Mouse (Mus musculus): ENCODE data around the gene Gm7356. TPM values are rescaled to one million over a fixed set of nuclear protein-coding genes. Genes with fewer than 3 reads are reported as not detected.
"Not testable (repeated sequence)": the region's sequence is repeated elsewhere in the genome, so short reads cannot be mapped to it uniquely, and the experiment has no call there.

Gene Gm7356
- not detected in 2 replicates for polyA plus RNA-seq (2011; ENCODE audit: insufficient read depth, insufficient read length, low read depth, missing spikeins)

- H3K4me1 ChIP-seq (ENCODE audit: control insufficient read depth, insufficient read depth, low read length); H3K4me3 ChIP-seq (ENCODE audit: low read depth, low read length); H3K27me3 ChIP-seq (ENCODE audit: control insufficient read depth, insufficient read depth, low read length, poor library complexity, severe bottlenecking); H3K27ac ChIP-seq (ENCODE audit: insufficient read depth, low read length); H3K9me3 ChIP-seq (replicated peaks; ENCODE audit: control insufficient read depth, insufficient read depth, low read length, poor library complexity, severe bottlenecking); H3K36me3 ChIP-seq (ENCODE audit: control insufficient read depth, insufficient read depth, low read length, poor library complexity, severe bottlenecking); H3K9ac ChIP-seq (ENCODE audit: low read depth, poor library complexity, severe bottlenecking): not testable (repeated sequence)
Measured at GRCm38 (mm10) chr17:14003604-14004003, at the start of gene Gm7356. Gm7356 (minus strand) TSS chr17:14003704.

- not testable (repeated sequence) for H3K9me3 ChIP-seq (replicated peaks; ENCODE audit: control insufficient read depth, insufficient read depth, low read length, poor library complexity, severe bottlenecking); H3K4me3 ChIP-seq (ENCODE audit: low read depth, low read length); H3K27ac ChIP-seq (ENCODE audit: insufficient read depth, low read length); H3K36me3 ChIP-seq (ENCODE audit: control insufficient read depth, insufficient read depth, low read length, poor library complexity, severe bottlenecking); H3K4me1 ChIP-seq (ENCODE audit: control insufficient read depth, insufficient read depth, low read length); H3K27me3 ChIP-seq (ENCODE audit: control insufficient read depth, insufficient read depth, low read length, poor library complexity, severe bottlenecking); H3K9ac ChIP-seq (ENCODE audit: low read depth, poor library complexity, severe bottlenecking)
Measured at GRCm38 (mm10) chr17:14041880-14042279, 38.4 kb upstream of the Gm7356 start.

- H3K9me3 ChIP-seq (replicated peaks; ENCODE audit: control insufficient read depth, insufficient read depth, low read length, poor library complexity, severe bottlenecking); H3K4me1 ChIP-seq (ENCODE audit: control insufficient read depth, insufficient read depth, low read length); H3K27me3 ChIP-seq (ENCODE audit: control insufficient read depth, insufficient read depth, low read length, poor library complexity, severe bottlenecking); H3K27ac ChIP-seq (ENCODE audit: insufficient read depth, low read length); H3K36me3 ChIP-seq (ENCODE audit: control insufficient read depth, insufficient read depth, low read length, poor library complexity, severe bottlenecking); H3K9ac ChIP-seq (ENCODE audit: low read depth, poor library complexity, severe bottlenecking); H3K4me3 ChIP-seq (ENCODE audit: low read depth, low read length): not testable (repeated sequence)
Measured at GRCm38 (mm10) chr17:14037012-14037411, 33.5 kb upstream of the Gm7356 start.

- not testable (repeated sequence) for H3K9me3 ChIP-seq (replicated peaks; ENCODE audit: control insufficient read depth, insufficient read depth, low read length, poor library complexity, severe bottlenecking); H3K4me3 ChIP-seq (ENCODE audit: low read depth, low read length); H3K27me3 ChIP-seq (ENCODE audit: control insufficient read depth, insufficient read depth, low read length, poor library complexity, severe bottlenecking); H3K4me1 ChIP-seq (ENCODE audit: control insufficient read depth, insufficient read depth, low read length); H3K27ac ChIP-seq (ENCODE audit: insufficient read depth, low read length); H3K9ac ChIP-seq (ENCODE audit: low read depth, poor library complexity, severe bottlenecking); H3K36me3 ChIP-seq (ENCODE audit: control insufficient read depth, insufficient read depth, low read length, poor library complexity, severe bottlenecking)
Measured at GRCm38 (mm10) chr17:14036113-14036512, 32.6 kb upstream of the Gm7356 start.

- H3K9me3 ChIP-seq (replicated peaks; ENCODE audit: control insufficient read depth, insufficient read depth, low read length, poor library complexity, severe bottlenecking); H3K36me3 ChIP-seq (ENCODE audit: control insufficient read depth, insufficient read depth, low read length, poor library complexity, severe bottlenecking); H3K4me3 ChIP-seq (ENCODE audit: low read depth, low read length); H3K4me1 ChIP-seq (ENCODE audit: control insufficient read depth, insufficient read depth, low read length); H3K27ac ChIP-seq (ENCODE audit: insufficient read depth, low read length); H3K9ac ChIP-seq (ENCODE audit: low read depth, poor library complexity, severe bottlenecking); H3K27me3 ChIP-seq (ENCODE audit: control insufficient read depth, insufficient read depth, low read length, poor library complexity, severe bottlenecking): not testable (repeated sequence)
Measured at GRCm38 (mm10) chr17:13993425-13993824, 10.1 kb downstream of the Gm7356 start.

GRCm38 (mm10) chr17:13987690-13988089 is 15.8 kb downstream of the Gm7356 start:
- Histone ChIP-seq H3K36me3 (ENCODE audit: control insufficient read depth, insufficient read depth, low read length, poor library complexity, severe bottlenecking) (no peaks in the 10 kb centered on the region), H3K27ac (ENCODE audit: insufficient read depth, low read length) (no peak overlapping the region), H3K4me1 (ENCODE audit: control insufficient read depth, insufficient read depth, low read length) (no peaks in the 10 kb centered on the region), H3K27me3 (ENCODE audit: control insufficient read depth, insufficient read depth, low read length, poor library complexity, severe bottlenecking) (no peaks in the 10 kb centered on the region), H3K9me3 (replicated peaks; ENCODE audit: control insufficient read depth, insufficient read depth, low read length, poor library complexity, severe bottlenecking) (no peaks in the 10 kb centered on the region), H3K9ac (ENCODE audit: low read depth, poor library complexity, severe bottlenecking) (no peak overlapping the region), H3K4me3 (ENCODE audit: low read depth, low read length) (no peak overlapping the region)
- TF ChIP-seq EP300 (IDR thresholded peaks at IDR 0.05; ENCODE audit: insufficient read depth, low read depth, low read length) (no peak), CTCF (IDR thresholded peaks at IDR 0.05; ENCODE audit: low read depth, low read length) (no peak), POLR2A (IDR thresholded peaks at IDR 0.05; ENCODE audit: insufficient read depth, low read length) (no peak)

GRCm38 (mm10) chr17:13970796-13971195 is 32.7 kb downstream of the Gm7356 start:
- not testable (repeated sequence) for H3K27me3 ChIP-seq (ENCODE audit: control insufficient read depth, insufficient read depth, low read length, poor library complexity, severe bottlenecking); H3K4me1 ChIP-seq (ENCODE audit: control insufficient read depth, insufficient read depth, low read length); H3K9ac ChIP-seq (ENCODE audit: low read depth, poor library complexity, severe bottlenecking)

GRCm38 (mm10) chr17:13969917-13970316 is 33.6 kb downstream of the Gm7356 start:
- not testable (repeated sequence) for H3K27me3 ChIP-seq (ENCODE audit: control insufficient read depth, insufficient read depth, low read length, poor library complexity, severe bottlenecking); H3K4me1 ChIP-seq (ENCODE audit: control insufficient read depth, insufficient read depth, low read length); H3K9me3 ChIP-seq (replicated peaks; ENCODE audit: control insufficient read depth, insufficient read depth, low read length, poor library complexity, severe bottlenecking); H3K36me3 ChIP-seq (ENCODE audit: control insufficient read depth, insufficient read depth, low read length, poor library complexity, severe bottlenecking); H3K27ac ChIP-seq (ENCODE audit: insufficient read depth, low read length); H3K9ac ChIP-seq (ENCODE audit: low read depth, poor library complexity, severe bottlenecking); H3K4me3 ChIP-seq (ENCODE audit: low read depth, low read length)

More at GRCm38 (mm10) chr17:13970796-13971195, 32.7 kb downstream of the Gm7356 start:
- H3K36me3 ChIP-seq (ENCODE audit: control insufficient read depth, insufficient read depth, low read length, poor library complexity, severe bottlenecking); H3K9me3 ChIP-seq (replicated peaks; ENCODE audit: control insufficient read depth, insufficient read depth, low read length, poor library complexity, severe bottlenecking); H3K27ac ChIP-seq (ENCODE audit: insufficient read depth, low read length); H3K4me3 ChIP-seq (ENCODE audit: low read depth, low read length): not testable (repeated sequence)

GRCm38 (mm10) chr17:13965048-13965447 is 38.5 kb downstream of the Gm7356 start:
- H3K9me3 ChIP-seq (replicated peaks; ENCODE audit: control insufficient read depth, insufficient read depth, low read length, poor library complexity, severe bottlenecking); H3K27me3 ChIP-seq (ENCODE audit: control insufficient read depth, insufficient read depth, low read length, poor library complexity, severe bottlenecking); H3K4me1 ChIP-seq (ENCODE audit: control insufficient read depth, insufficient read depth, low read length); H3K9ac ChIP-seq (ENCODE audit: low read depth, poor library complexity, severe bottlenecking); H3K27ac ChIP-seq (ENCODE audit: insufficient read depth, low read length); H3K36me3 ChIP-seq (ENCODE audit: control insufficient read depth, insufficient read depth, low read length, poor library complexity, severe bottlenecking); H3K4me3 ChIP-seq (ENCODE audit: low read depth, low read length): not testable (repeated sequence)

- H3K4me1 ChIP-seq (ENCODE audit: control insufficient read depth, insufficient read depth, low read length); H3K27me3 ChIP-seq (ENCODE audit: control insufficient read depth, insufficient read depth, low read length, poor library complexity, severe bottlenecking); H3K27ac ChIP-seq (ENCODE audit: insufficient read depth, low read length); H3K9me3 ChIP-seq (replicated peaks; ENCODE audit: control insufficient read depth, insufficient read depth, low read length, poor library complexity, severe bottlenecking); H3K4me3 ChIP-seq (ENCODE audit: low read depth, low read length); H3K9ac ChIP-seq (ENCODE audit: low read depth, poor library complexity, severe bottlenecking); H3K36me3 ChIP-seq (ENCODE audit: control insufficient read depth, insufficient read depth, low read length, poor library complexity, severe bottlenecking): not testable (repeated sequence)
Measured at GRCm38 (mm10) chr17:13962245-13962644, 41.3 kb downstream of the Gm7356 start.
